Mouse (Mus musculus): ENCODE results near the gene Atf2.

Gene Atf2

GRCm38 (mm10) chr2:73892464-73893296 lies at the start of gene Atf2:
Gene Atf2, minus strand, starts transcription at chr2:73892639.
- under 1% methylated on average over 63 of the region's 63 CpGs for WGBS

GRCm38 (mm10) chr2:73941281-73941680 lies 48.8 kb upstream of the Atf2 start:
- WGBS: 41% methylated on average over 1 of the region's 1 CpGs

- 86% methylated on average over 7 of the region's 7 CpGs for WGBS
Measured at GRCm38 (mm10) chr2:73940471-73940870, 48.0 kb upstream of the Atf2 start.

- 86% methylated on average over 2 of the region's 2 CpGs for WGBS
Measured at GRCm38 (mm10) chr2:73938896-73939295, 46.5 kb upstream of the Atf2 start.

DNA sequence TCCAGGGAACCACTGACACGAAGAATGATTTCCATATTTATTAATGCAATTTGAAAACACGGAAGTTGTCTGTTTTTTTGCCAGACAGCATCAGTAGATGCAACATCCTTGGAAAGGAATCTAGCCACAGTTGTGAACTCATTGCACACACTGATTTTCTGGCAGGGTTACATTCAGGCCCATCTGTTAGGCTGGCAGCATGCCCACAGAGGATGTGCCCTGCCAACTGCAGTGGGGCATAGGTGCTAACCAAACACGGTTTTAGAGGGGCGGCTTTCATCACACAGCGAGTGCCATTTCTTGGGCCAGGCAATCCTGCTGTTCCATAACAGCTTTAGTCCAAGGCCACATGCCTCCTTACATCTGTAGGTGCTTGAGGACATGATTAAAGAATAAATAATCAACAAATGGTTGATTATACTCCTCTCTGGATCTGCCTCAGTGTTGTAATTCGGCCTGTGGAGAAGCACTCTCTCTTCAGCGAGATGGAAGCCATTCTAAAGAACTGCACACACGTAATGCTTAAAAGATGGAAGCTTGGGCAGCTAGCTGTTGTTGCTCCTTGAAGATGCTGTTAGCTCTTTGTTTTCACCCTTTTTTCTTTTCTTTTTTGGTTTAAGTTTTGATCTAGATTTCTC lies 40.4 kb upstream of the Atf2 start:
- 55% methylated on average over 8 of the region's 8 CpGs for WGBS

DNA sequence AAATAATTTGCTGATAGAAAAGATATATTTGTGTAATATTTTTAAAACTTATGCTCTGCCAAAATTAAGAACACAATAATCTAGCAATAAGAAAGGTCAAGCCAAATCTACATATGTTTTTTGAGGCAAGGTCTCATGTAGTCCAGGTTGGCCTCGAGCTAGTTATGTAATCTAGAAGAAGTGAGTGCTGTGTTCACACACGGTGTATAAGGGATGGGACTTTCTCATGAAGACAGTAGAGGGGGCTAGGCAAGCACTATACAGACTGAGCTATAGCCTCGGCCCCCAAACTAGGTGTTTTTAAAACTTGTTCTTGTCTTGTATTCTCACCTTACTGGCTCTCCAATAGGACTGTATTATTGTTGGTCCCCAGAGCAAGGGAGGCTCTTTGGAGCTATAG lies 33.1 kb upstream of the Atf2 start:
- 49% methylated on average over 3 of the region's 3 CpGs for WGBS

DNA sequence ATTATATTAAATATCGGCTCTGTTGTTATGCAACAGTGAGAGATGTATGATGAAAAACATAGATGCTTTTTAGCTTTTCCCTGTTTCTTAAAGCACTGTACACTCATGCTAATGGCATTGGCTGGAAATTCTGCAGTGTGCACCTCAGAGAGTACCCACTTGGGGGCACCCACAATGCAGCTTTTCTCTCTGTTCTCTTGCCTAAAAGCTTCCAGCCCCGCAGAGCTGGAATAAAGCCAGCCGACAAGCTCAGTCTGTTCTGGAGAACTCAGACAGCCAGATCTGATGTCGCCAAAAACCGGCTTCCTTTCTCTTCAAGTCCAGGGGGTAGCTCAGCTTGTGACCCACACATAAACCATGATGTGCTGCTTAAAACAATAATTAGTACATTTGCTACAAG lies 32.6 kb upstream of the Atf2 start:
- 10% methylated on average over 5 of the region's 5 CpGs for WGBS

GRCm38 (mm10) chr2:73919642-73920041 lies 27.2 kb upstream of the Atf2 start:
- WGBS: 19% methylated on average over 7 of the region's 7 CpGs

- 62% methylated on average over 3 of the region's 3 CpGs for WGBS
Measured at GRCm38 (mm10) chr2:73912264-73912663, 19.8 kb upstream of the Atf2 start.

DNA sequence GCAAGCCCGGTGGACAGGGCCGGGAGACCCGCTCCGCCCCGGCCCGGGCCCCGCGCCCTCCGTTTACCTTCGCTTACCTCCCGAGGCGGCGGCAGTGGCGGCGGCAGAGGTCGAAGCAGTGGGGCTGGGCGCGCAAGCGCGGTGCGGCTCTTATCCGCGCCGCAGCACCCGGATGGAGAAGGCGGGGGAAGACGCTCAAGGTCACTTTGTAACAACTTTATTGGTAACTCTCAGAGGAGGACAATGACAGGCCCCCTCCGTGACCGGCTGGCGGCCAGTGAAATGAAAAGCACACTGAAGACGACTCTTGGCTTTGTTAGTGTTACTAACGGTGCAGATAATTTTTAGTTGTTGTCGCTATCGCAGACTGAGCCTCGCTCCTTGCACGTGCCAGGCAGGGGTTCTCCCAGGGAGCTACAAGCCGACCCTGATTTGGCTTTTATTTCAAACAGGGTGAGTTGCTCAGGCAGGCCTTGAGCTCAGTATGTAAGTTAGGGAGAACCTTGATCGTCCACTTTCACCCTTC lies 18.8 kb upstream of the Atf2 start, which contains the start of gene Atp5g3:
Gene Atp5g3 (minus strand): TSS at position 152 of the 526 bp plus-strand sequence.
- under 1% methylated on average over 38 of the region's 38 CpGs for WGBS

DNA sequence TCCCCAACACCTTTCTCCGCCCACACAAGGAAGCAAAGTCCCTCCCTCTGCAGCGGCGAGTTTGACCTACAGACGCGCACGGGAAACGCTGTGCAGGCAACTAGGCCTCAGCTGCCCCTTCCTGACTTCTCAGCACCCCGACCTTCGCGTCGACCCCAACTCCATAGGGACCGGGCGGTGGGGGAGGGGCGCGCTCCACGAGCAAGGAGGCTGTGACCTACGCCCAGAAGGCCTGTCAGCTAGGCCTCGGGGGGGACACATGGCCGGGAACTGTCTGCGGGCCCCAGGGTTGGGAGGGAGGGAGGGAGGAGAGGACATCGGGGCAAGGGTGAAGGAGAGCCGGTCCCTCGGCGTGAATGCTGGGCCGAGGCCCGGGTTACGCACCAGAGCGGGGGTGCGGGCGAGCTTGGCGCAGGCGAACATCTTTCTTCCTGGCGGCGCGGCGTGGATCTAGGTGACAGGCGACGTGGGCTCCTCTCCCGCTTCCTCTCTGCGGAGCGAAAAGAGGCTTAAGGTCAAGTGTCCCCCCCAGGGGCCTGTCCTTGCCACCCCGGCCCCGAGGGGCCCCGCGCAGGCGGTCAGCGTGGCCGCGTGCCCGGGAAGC lies 18.2 kb upstream of the Atf2 start:
- 1% methylated on average over 49 of the region's 50 CpGs for WGBS

DNA sequence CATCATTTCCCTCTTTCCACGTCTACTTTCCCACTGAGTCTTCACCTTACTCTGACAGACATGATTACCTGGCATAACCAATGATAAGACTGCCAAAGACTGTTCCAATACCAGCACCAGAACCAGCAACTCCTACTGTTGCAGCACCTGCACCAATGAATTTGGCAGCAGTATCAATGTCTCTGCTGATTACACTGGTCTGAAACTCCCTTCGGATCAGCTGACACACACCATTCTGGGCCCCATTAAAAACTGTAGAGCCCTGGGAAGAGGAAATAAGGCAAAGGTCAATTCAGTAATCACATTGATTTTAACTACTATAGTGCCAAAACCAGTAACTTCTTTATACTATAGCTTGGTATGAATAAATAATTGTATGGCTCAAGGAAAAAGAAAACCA lies 16.7 kb upstream of the Atf2 start:
- 67% methylated on average over 2 of the region's 2 CpGs for WGBS

GRCm38 (mm10) chr2:73903536-73903935 lies 11.1 kb upstream of the Atf2 start:
- 97% methylated on average over 2 of the region's 2 CpGs for WGBS

DNA sequence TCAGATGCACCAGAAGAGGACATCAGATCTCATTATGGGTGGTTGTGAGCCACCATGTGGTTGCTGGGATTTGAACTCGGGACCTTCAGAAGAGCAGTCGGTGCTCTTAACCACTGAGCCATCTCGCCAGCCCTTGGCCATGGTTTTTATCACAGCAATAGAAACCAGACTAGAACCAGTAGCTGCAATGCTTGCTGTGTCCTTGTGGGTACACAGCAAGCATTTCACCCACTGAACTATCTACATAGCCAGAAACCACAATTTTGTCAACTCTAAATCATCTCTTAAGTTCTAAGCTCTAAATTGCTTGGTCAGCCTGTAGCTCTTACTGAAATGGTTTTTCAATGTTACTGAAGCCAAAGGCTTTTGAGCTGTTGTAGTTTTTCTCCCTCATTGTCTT lies 9.9 kb upstream of the Atf2 start:
- 96% methylated on average over 3 of the region's 3 CpGs for WGBS

DNA sequence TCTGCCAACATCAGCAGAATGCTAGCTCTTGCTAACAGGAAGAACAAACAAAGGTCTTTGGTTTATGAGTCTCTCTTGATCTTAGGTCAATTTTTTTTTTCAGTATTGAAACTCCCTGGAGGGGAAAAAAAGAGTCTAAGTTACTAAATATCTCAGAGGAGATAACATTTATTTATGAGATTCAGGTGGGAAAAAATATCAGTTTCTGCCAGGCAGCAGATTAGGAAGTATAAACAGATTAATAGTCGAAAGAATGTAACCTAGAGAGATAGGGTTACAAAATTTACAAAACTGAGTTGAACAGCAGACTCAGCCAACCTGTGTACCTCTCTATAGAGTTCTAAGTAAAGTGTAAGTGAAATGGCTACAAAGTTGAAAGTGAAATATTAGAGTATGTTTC lies 7.9 kb upstream of the Atf2 start:
- 83% methylated on average over 1 of the region's 1 CpGs for WGBS

DNA sequence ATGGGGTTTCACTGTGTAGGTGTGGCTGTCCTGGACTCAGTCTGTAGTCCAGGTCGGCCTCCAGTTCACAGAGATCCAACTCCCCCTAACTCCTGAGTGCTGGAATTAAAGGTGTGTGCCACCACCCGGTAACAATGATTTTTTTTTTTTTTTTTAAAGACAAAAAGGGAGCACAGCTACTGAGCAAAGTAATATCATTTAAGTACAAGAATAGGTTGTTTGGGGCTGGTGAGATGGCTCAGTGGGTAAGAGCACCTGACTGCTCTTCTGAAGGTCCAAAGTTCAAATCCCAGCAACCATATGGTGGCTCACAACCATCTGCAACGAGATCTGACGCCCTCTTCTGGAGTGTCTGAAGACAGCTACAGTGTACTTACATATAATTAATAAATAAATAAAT lies 4.5 kb upstream of the Atf2 start:
- WGBS: 71% methylated on average over 4 of the region's 4 CpGs

- 47% methylated on average over 22 of the region's 22 CpGs for WGBS
Measured at GRCm38 (mm10) chr2:73893473-73894270, 1.2 kb upstream of the Atf2 start.

DNA sequence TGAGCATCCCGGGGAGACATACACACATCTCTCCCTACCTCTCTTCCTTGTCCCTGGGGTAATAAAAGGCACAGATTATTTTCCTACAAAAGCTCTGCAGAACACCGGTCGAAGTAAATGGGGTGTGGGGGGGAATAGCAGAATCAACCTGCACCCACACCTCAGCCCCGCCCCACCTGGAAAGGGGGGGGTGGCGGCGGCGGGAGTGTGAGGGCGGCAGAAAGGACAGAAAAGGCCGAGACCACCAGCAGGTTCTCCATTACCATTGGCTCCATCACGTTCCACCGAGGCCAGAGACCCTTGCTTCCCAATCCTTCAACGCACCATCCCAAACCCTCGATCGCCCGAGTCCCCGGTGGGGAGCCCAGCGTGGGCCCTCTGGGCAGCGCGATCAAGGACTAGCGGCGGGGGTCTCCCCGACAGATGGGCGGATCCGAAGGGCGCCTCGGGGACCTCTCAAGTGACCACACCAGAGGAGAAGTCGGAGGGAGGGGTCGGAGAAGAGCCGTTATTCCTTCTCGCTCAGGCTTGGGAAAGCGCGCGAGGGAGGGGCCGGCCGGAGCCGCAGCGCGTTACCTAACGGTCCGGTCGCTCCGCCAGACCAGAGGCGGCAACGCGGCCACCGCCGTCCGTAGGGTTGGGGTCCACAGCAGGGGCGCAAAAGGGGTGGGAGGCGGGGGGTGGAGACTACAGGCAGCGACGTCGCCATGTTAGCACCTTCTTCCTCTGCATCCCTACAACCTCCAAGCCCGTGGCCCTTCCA lies 557 bp downstream of the Atf2 start:
- under 1% methylated on average over 44 of the region's 54 CpGs for WGBS

DNA sequence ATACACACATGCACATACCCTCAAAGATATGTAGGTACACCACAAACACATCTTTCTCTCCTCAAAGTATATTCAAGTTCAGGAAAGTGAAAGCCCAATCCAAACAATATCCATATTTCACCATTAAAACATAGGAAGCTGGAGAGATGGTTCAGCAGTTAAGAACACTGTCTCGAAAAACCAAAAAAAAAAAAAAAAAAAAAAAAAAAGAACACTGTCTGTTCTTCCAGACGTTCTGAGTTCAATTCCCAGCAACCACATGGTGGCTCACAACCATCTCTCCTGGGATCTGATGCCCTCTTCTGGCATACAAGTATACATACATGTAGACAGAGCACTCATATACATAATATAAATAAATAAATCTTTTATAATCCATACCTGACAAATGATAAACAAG lies 6.4 kb downstream of the Atf2 start:
- 63% methylated on average over 2 of the region's 2 CpGs for WGBS

DNA sequence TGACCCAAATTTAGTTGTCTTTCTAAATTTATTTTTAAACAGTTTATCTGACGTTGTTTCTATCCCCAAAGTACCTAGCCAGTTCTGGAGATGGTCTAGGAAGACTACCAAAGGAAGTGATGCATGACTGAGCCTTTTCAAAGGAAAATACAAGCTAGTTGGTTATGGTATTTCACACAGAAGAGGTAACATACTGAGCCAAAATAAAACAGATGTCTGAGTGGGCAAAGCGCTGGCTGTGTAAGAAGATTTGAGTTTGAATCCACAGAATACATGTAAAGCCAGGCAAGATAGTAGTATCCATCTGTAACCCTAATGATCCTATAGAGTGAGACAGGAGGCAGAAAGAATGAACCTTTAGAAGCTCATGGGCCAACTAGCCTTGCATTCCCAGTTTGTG lies 14.5 kb downstream of the Atf2 start:
- 56% methylated on average over 2 of the region's 2 CpGs for WGBS

Data from cerebral cortex, adult 2 months (tissue).